In the genomic region with DNA sequence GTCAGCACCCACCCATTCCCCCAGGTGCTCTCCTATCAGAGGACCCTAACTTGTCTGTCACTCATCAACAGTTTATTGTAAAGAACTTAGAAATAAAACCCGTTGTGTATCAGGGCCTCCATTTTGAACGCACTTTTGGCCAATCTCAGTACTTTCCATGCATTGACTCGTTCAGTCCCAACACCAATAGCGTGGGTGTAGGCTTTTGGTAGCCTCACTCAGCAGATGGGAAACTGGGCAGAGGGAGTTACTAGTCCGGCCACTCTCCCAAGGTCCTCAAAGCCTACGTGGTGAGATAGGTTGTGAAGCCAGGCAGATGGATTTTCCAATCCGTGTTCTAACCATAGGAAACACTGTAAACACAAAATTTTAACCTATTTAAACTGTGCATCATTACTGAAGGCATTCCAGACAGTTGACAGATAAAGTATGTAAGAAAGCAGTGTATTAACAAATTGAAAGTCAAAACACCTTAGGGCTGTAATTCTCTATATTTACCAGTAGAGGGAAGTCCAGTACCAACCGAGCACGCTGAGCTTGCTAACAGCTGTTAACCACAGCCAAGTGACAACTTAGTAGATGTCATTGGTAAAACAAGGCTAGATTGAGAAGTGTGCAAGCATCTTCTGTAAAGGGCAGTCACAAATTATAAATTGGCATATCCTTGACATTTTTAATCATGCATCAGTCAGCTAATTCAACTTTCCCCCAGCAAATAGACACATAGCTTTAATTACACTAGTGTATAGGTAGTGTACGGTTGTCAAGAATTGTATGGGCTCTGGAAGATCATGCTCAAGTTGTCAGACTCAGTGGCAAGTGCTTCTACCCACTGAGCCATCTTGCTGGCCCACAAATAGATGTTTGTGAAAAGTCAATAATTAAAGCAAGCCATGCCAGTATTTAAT, we compare ENCODE assay signal across 8 mouse cellular contexts. TPM values are rescaled to one million over a fixed set of nuclear protein-coding genes. Genes with fewer than 3 reads are reported as not detected.
A peak's percentile ranks its signal among the peaks of the same experiment; 100 is the strongest.
DNase-seq lines count a peak whose midpoint lies in the region; ATAC-seq and TF ChIP-seq lines count a peak whose summit lies in the region.

No protein-coding gene starts in this region.

- intact Hi-C loops in gastrocnemius, adult 2 months (cut with DNase I), result loop anchor here (2.0 to 5.0 kb wide), 2 partner anchors 567 to 586 kb away; no protein-coding TSS in a partner anchor

- H3K9ac ChIP-seq in neural tube, embryonic 15.5 days (replicated peaks), result no peak overlapping the region

- no peak for DNase-seq in gastrocnemius, adult 2 months
- no peak for DNase-seq in gastrocnemius, postnatal 4 days (ENCODE audit: low spot score in 2 of 2)
- peak; percentile 61 for DNase-seq in thymus, postnatal 0 days (ENCODE audit: low spot score)
- DNase-seq in thymus, adult 18-20 months, result no peak
- DNase-seq in cerebellum, adult 8-10 months, result no peak
- DNase-seq in cerebellum, adult 9-10 months, result no peak

- peak; percentile 95 for TF ChIP-seq CTCF in gastrocnemius, adult 2 months (IDR thresholded peaks at IDR 0.05)

- H3K4me3 ChIP-seq in gastrocnemius, adult 2 months, result no peak overlapping the region
- no peak overlapping the region for H3K4me3 ChIP-seq in neural tube, embryonic 15.5 days (replicated peaks)

- no peaks in the 10 kb centered on the region for H3K27me3 ChIP-seq in neural tube, embryonic 15.5 days (replicated peaks)

- H3K4me1 ChIP-seq in neural tube, embryonic 15.5 days, result no peaks in the 10 kb centered on the region

- 62% methylated on average over 10 of the region's 10 CpGs for WGBS in neural tube, embryonic 15.5 days

- H3K9me3 ChIP-seq in neural tube, embryonic 15.5 days (replicated peaks), result no peaks in the 10 kb centered on the region

- no peak overlapping the region for H3K27ac ChIP-seq in gastrocnemius, adult 2 months
- H3K27ac ChIP-seq in neural tube, embryonic 15.5 days (replicated peaks), result no peak overlapping the region

- H3K36me3 ChIP-seq in neural tube, embryonic 15.5 days, result no peaks in the 10 kb centered on the region

- ATAC-seq in hematopoietic stem cell, adult 5-6 weeks (replicated peaks in 1 of 2; ENCODE audit: insufficient read depth in 1 of 2, low FRiP score in 2 of 2, low TSS enrichment in 1 of 2, low read depth in 1 of 2, poor library complexity in 2 of 2, severe bottlenecking in 2 of 2), result peak; percentile 71 to 79; a peak in 3 of 4 replicates
- ATAC-seq in neural tube, embryonic 15.5 days (ENCODE audit: low FRiP score), result peak; percentile 87

- no peak overlapping the region for H3K4me2 ChIP-seq in neural tube, embryonic 15.5 days

RNA-seq across cellular contexts. Expression of gene Mtfr2, which starts 14.2 kb away (rescaled TPM):
- not detected for total RNA-seq in gastrocnemius, adult 2 months (2021)
- 1 to 10 TPM; 1.8 to 2.4 TPM for total RNA-seq in gastrocnemius, postnatal 4 days (2021)
- polyA plus RNA-seq in thymus, postnatal 0 days (2015; fragmentation: Nextera tagmentation; extraction: Ambion mirVana), result 3.5 and 5.3 TPM in 2 replicates
- 29.1 and 31.6 TPM in 2 replicates for total RNA-seq in hematopoietic stem cell, adult 5-6 weeks (2017)
- polyA plus RNA-seq in neural tube, embryonic 15.5 days (2015; fragmentation: Nextera tagmentation; extraction: Ambion mirVana), result 0.31 and 0.73 TPM in 2 replicates

RNA-seq across cellular contexts. Expression of gene Bclaf1, which starts 49.5 kb away (rescaled TPM):
- total RNA-seq in gastrocnemius, adult 2 months (2021), result 10 to 100 TPM; 49.1 to 58.7 TPM
- total RNA-seq in gastrocnemius, postnatal 4 days (2021), result 100 to 1,000 TPM in 1 of 2 experiments, 10 to 100 TPM in 1; 85.0 to 101 TPM
- polyA plus RNA-seq in thymus, postnatal 0 days (2015; fragmentation: Nextera tagmentation; extraction: Ambion mirVana), result 110 and 112 TPM in 2 replicates
- total RNA-seq in hematopoietic stem cell, adult 5-6 weeks (2017), result 575 and 650 TPM in 2 replicates
- 96.8 and 101 TPM in 2 replicates for polyA plus RNA-seq in neural tube, embryonic 15.5 days (2015; fragmentation: Nextera tagmentation; extraction: Ambion mirVana)
